In genomic region chr8:123384883-123385540, GRCm38 (mm10) we compare ENCODE assay signal across 8 mouse cellular contexts. TPM values are rescaled to one million over a fixed set of nuclear protein-coding genes. Genes with fewer than 3 reads are reported as not detected.
A peak's percentile ranks its signal among the peaks of the same experiment; 100 is the strongest.
DNase-seq lines count a peak whose midpoint lies in the region; ATAC-seq and TF ChIP-seq lines count a peak whose summit lies in the region.

No protein-coding gene starts in this region.

- no peaks in the 10 kb centered on the region for H3K4me1 ChIP-seq in midbrain, embryonic 10.5 days
- no peaks in the 10 kb centered on the region for H3K4me1 ChIP-seq in midbrain, embryonic 13.5 days (replicated peaks)
- H3K4me1 ChIP-seq in bone marrow, adult 2 months (ENCODE audit: control insufficient read depth, insufficient read depth, low read length) = no peaks in the 10 kb centered on the region

- intact Hi-C loops in left cerebral cortex, postnatal 25 days (cut with DNase I) = no loop called here

- TF ChIP-seq CTCF in bone marrow, adult 2 months (IDR thresholded peaks at IDR 0.05; ENCODE audit: control insufficient read depth, insufficient read depth, low read length) = peak; percentile 18; the same call in 1 of the 2 replicates

- 75% methylated on average over 9 of the region's 9 CpGs for WGBS in midbrain, embryonic 10.5 days
- 73% methylated on average over 9 of the region's 9 CpGs for WGBS in midbrain, embryonic 13.5 days
- WGBS in bone marrow, adult 2 months = 66% methylated on average over 9 of the region's 9 CpGs

- ATAC-seq in midbrain, embryonic 13.5 days = no peak
- ATAC-seq in megakaryocyte progenitor cell, adult 5-6 weeks (replicated peaks; ENCODE audit: poor library complexity) = peak; percentile 85

- H3K9me3 ChIP-seq in midbrain, embryonic 10.5 days (replicated peaks) = no peaks in the 10 kb centered on the region
- H3K9me3 ChIP-seq in midbrain, embryonic 13.5 days = no peaks in the 10 kb centered on the region

- TF ChIP-seq POLR2A in bone marrow, adult 2 months (IDR thresholded peaks at IDR 0.05; ENCODE audit: borderline replicate concordance, control insufficient read depth, low read depth, low read length) = no peak

- H3K4me3 ChIP-seq in midbrain, embryonic 10.5 days = no peak overlapping the region
- H3K4me3 ChIP-seq in midbrain, embryonic 13.5 days (replicated peaks) = no peak overlapping the region
- H3K4me3 ChIP-seq in bone marrow, adult 2 months (replicated peaks; ENCODE audit: control insufficient read depth, low read depth, low read length) = no peak overlapping the region

- no peak overlapping the region for H3K4me2 ChIP-seq in midbrain, embryonic 13.5 days (replicated peaks)

- H3K27me3 ChIP-seq in midbrain, embryonic 10.5 days (ENCODE audit: low read depth, poor library complexity, severe bottlenecking) = no peaks in the 10 kb centered on the region
- H3K27me3 ChIP-seq in midbrain, embryonic 13.5 days = no peaks in the 10 kb centered on the region

- H3K9ac ChIP-seq in midbrain, embryonic 13.5 days (replicated peaks) = no peak overlapping the region

- H3K27ac ChIP-seq in midbrain, embryonic 10.5 days (replicated peaks) = no peak overlapping the region
- no peak overlapping the region for H3K27ac ChIP-seq in midbrain, embryonic 13.5 days
- H3K27ac ChIP-seq in bone marrow, adult 2 months (ENCODE audit: control insufficient read depth, insufficient read depth, low read depth, low read length, poor library complexity) = no peak overlapping the region

- peak; percentile 51 for DNase-seq in embryo, embryonic 11 days
- DNase-seq in embryo, embryonic 10 days (ENCODE audit: low spot score) = no peak
- peak; percentile 24 for DNase-seq in midbrain, embryonic 10.5 days (ENCODE audit: low spot score)
- DNase-seq in left cerebral cortex, postnatal 25 days (ENCODE audit: low spot score in 2 of 2) = no peak
- no peak for DNase-seq in urinary bladder, adult 2 months (ENCODE audit: low spot score)

- peaks cover 95% of the 10 kb centered on the region for H3K36me3 ChIP-seq in midbrain, embryonic 10.5 days
- peaks cover 94% of the 10 kb centered on the region for H3K36me3 ChIP-seq in midbrain, embryonic 13.5 days

RNA-seq across cellular contexts. Expression of gene Tcf25, which starts 11.5 kb away (rescaled TPM):
- polyA plus RNA-seq in midbrain, embryonic 10.5 days (2016; fragmentation: Nextera tagmentation; extraction: Ambion mirVana) = 150 and 167 TPM in 2 replicates
- 238 and 263 TPM in 2 replicates for polyA plus RNA-seq in midbrain, embryonic 13.5 days (2015; fragmentation: Nextera tagmentation; extraction: Ambion mirVana)
- polyA plus RNA-seq in bone marrow, adult 2 months (2011; ENCODE audit: insufficient read depth, insufficient read length, low replicate concordance, missing spikeins) = 171 and 310 TPM in 2 replicates
- total RNA-seq in megakaryocyte progenitor cell, adult 5-6 weeks (2015) = 73.1 and 90.2 TPM in 2 replicates
- 89.8 and 94.1 TPM in 2 replicates for total RNA-seq in megakaryocyte progenitor cell, adult 5-6 weeks (2017)
- 100 to 1,000 TPM; 568 to 614 TPM for total RNA-seq in left cerebral cortex, postnatal 25 days (2021)
- 193 TPM in 2 replicates for polyA plus RNA-seq in urinary bladder, adult 2 months (2012; rRNA removed)

RNA-seq across cellular contexts. Expression of gene Mc1r, which starts 21.9 kb away (rescaled TPM):
- 0.06 and 0.10 TPM in 2 replicates for polyA plus RNA-seq in midbrain, embryonic 10.5 days (2016; fragmentation: Nextera tagmentation; extraction: Ambion mirVana)
- polyA plus RNA-seq in midbrain, embryonic 13.5 days (2015; fragmentation: Nextera tagmentation; extraction: Ambion mirVana) = 0.17 and 0.31 TPM in 2 replicates
- polyA plus RNA-seq in bone marrow, adult 2 months (2011; ENCODE audit: insufficient read depth, insufficient read length, low replicate concordance, missing spikeins) = 0.36 and 0.70 TPM in 2 replicates
- total RNA-seq in megakaryocyte progenitor cell, adult 5-6 weeks (2015) = not detected in 2 replicates
- total RNA-seq in megakaryocyte progenitor cell, adult 5-6 weeks (2017) = 0.12 and 0.14 TPM in 2 replicates
- total RNA-seq in left cerebral cortex, postnatal 25 days (2021) = under 1 TPM in 1 of 2 experiments, not detected in 1; 0.09 TPM
- not detected in 2 replicates for polyA plus RNA-seq in urinary bladder, adult 2 months (2012; rRNA removed)

RNA-seq across cellular contexts. Expression of gene Tubb3, which starts 26.2 kb away (rescaled TPM):
- polyA plus RNA-seq in midbrain, embryonic 10.5 days (2016; fragmentation: Nextera tagmentation; extraction: Ambion mirVana) = 428 and 665 TPM in 2 replicates
- polyA plus RNA-seq in midbrain, embryonic 13.5 days (2015; fragmentation: Nextera tagmentation; extraction: Ambion mirVana) = 1,993 and 2,050 TPM in 2 replicates
- 0.56 and 1.4 TPM in 2 replicates for polyA plus RNA-seq in bone marrow, adult 2 months (2011; ENCODE audit: insufficient read depth, insufficient read length, low replicate concordance, missing spikeins)
- 0.15 TPM in 1 of 2 replicates, not detected in the other for total RNA-seq in megakaryocyte progenitor cell, adult 5-6 weeks (2015)
- total RNA-seq in megakaryocyte progenitor cell, adult 5-6 weeks (2017) = 0.17 TPM in 1 of 2 replicates, not detected in the other
- total RNA-seq in left cerebral cortex, postnatal 25 days (2021) = 100 to 1,000 TPM; 447 to 452 TPM
- polyA plus RNA-seq in urinary bladder, adult 2 months (2012; rRNA removed) = 3.6 and 3.7 TPM in 2 replicates

RNA-seq across cellular contexts. Expression of gene Def8, which starts 38.3 kb away (rescaled TPM):
- 42.1 and 45.9 TPM in 2 replicates for polyA plus RNA-seq in midbrain, embryonic 10.5 days (2016; fragmentation: Nextera tagmentation; extraction: Ambion mirVana)
- 41.7 and 42.8 TPM in 2 replicates for polyA plus RNA-seq in midbrain, embryonic 13.5 days (2015; fragmentation: Nextera tagmentation; extraction: Ambion mirVana)
- polyA plus RNA-seq in bone marrow, adult 2 months (2011; ENCODE audit: insufficient read depth, insufficient read length, low replicate concordance, missing spikeins) = 10.3 and 16.7 TPM in 2 replicates
- total RNA-seq in megakaryocyte progenitor cell, adult 5-6 weeks (2015) = 30.0 and 33.6 TPM in 2 replicates
- total RNA-seq in megakaryocyte progenitor cell, adult 5-6 weeks (2017) = 47.5 and 63.1 TPM in 2 replicates
- total RNA-seq in left cerebral cortex, postnatal 25 days (2021) = 10 to 100 TPM; 67.6 to 68.8 TPM
- 28.7 and 32.1 TPM in 2 replicates for polyA plus RNA-seq in urinary bladder, adult 2 months (2012; rRNA removed)

RNA-seq across cellular contexts. Expression of gene Spire2, which starts 52.5 kb away (rescaled TPM):
- 9.7 and 12.3 TPM in 2 replicates for polyA plus RNA-seq in midbrain, embryonic 10.5 days (2016; fragmentation: Nextera tagmentation; extraction: Ambion mirVana)
- 31.8 and 38.7 TPM in 2 replicates for polyA plus RNA-seq in midbrain, embryonic 13.5 days (2015; fragmentation: Nextera tagmentation; extraction: Ambion mirVana)
- 1.5 TPM in 2 replicates for polyA plus RNA-seq in bone marrow, adult 2 months (2011; ENCODE audit: insufficient read depth, insufficient read length, low replicate concordance, missing spikeins)
- 0.07 TPM in 1 of 2 replicates, not detected in the other for total RNA-seq in megakaryocyte progenitor cell, adult 5-6 weeks (2015)
- total RNA-seq in megakaryocyte progenitor cell, adult 5-6 weeks (2017) = 1.3 TPM in 1 of 2 replicates, not detected in the other
- 10 to 100 TPM; 16.0 to 16.5 TPM for total RNA-seq in left cerebral cortex, postnatal 25 days (2021)
- 4.8 and 5.3 TPM in 2 replicates for polyA plus RNA-seq in urinary bladder, adult 2 months (2012; rRNA removed)

Comparison
In these comparisons a context has a peak if more than half of its experiments do, and no peak if none do; other contexts are left out.
1. DNase-seq: peak in embryo, embryonic 11 days (single experiment) and midbrain, embryonic 10.5 days (single experiment); none in embryo, embryonic 10 days (single experiment), left cerebral cortex, postnatal 25 days (0 of 2) and urinary bladder, adult 2 months (single experiment).
2. RNA of gene Tubb3, which starts 26.2 kb away (polyA plus RNA-seq): 1,993 to 2,050 TPM in midbrain, embryonic 13.5 days and 428 to 665 TPM in midbrain, embryonic 10.5 days; 3.6 to 3.7 TPM in urinary bladder, adult 2 months and 0.56 to 1.4 TPM in bone marrow, adult 2 months; every median in the first group is over 10 times any median in the second.